Mouse (Mus musculus) kidney, embryonic 16.5 days (tissue): ENCODE results near the gene Fndc8. TPM values are rescaled to one million over a fixed set of nuclear protein-coding genes. Genes with fewer than 3 reads are reported as not detected.

ENCODE experiments used
- ATAC-seq: fragments of 200-750 bp; cut with Nextera tagmentation; 2 replicates; pipeline ENCODE4 v1.8.0; 2017; ENCODE audit warnings: moderate TSS enrichment; ENCODE audit not compliant: low FRiP score, low TSS enrichment
- H3K27ac ChIP-seq: fragments of 300-500 bp; sonication (generic); 2 replicates; pipeline ENCODE4 v1.5.1; 2014; ENCODE audit warnings: low read length
- H3K27me3 ChIP-seq: fragments of 300-500 bp; sonication (generic); 2 replicates; pipeline ENCODE4 v1.6.1; 2014; ENCODE audit warnings: low read length, control low read depth, mixed read lengths; ENCODE audit not compliant: insufficient read depth
- H3K36me3 ChIP-seq: fragments of 300-500 bp; sonication (generic); 2 replicates; pipeline ENCODE4 v1.6.1; 2014; ENCODE audit warnings: low read length, control low read depth, mixed read lengths; ENCODE audit not compliant: insufficient read depth
- H3K4me1 ChIP-seq: fragments of 300-500 bp; sonication (generic); 2 replicates; pipeline ENCODE4 v1.6.1; 2014; ENCODE audit warnings: low read length, control low read depth, mixed read lengths; ENCODE audit not compliant: insufficient read depth
- H3K4me2 ChIP-seq: fragments of 300-500 bp; sonication (generic); replicated peaks from 2 replicates; pipeline ENCODE4 v1.6.1; 2014; ENCODE audit warnings: low read depth, low read length
- H3K4me3 ChIP-seq: fragments of 300-500 bp; sonication (generic); 2 replicates; pipeline ENCODE4 v1.5.1; 2014; ENCODE audit warnings: mild to moderate bottlenecking, low read length
- H3K9ac ChIP-seq: fragments of 300-500 bp; sonication (generic); replicated peaks from 2 replicates; pipeline ENCODE4 v1.6.1; 2014; ENCODE audit warnings: low read length
- H3K9me3 ChIP-seq: fragments of 300-500 bp; sonication (generic); 2 replicates; pipeline ENCODE4 v1.6.1; 2016; ENCODE audit warnings: low read length, control low read depth
- WGBS: fragments of 180-500 bp; shearing (Covaris S2); extraction: QIAGEN DNeasy Blood & Tissue Kit; methylation state at CpG from one replicate; pipeline ENCODE4 v1.1.7; 2014; 5-methylcytosine and 5-hydroxymethylcytosine counted together
- polyA plus RNA-seq: library from polyadenylated mRNA; unstranded; fragments of >200 nt; fragmentation: Nextera tagmentation; extraction: Ambion mirVana; gene quantifications from 2 replicates; pipeline ENCODE4 v1.2.1, GENCODE M21; 2015

The Fndc8 gene
- polyA plus RNA-seq, 1 experiment from 2014 or later: 0.51 TPM

- H3K27me3 ChIP-seq: peaks cover 6% of the 10 kb centered on the region; the same call in 1 of the 2 replicates
- no peak overlapping the region for H3K4me3 ChIP-seq
- H3K4me2 ChIP-seq: no peak overlapping the region
- no peaks in the 10 kb centered on the region for H3K9me3 ChIP-seq
- no peaks in the 10 kb centered on the region for H3K36me3 ChIP-seq
- 85% methylated on average over 3 of the region's 3 CpGs for WGBS
- no peak overlapping the region for H3K9ac ChIP-seq
- ATAC-seq: no peak
- H3K27ac ChIP-seq: no peak overlapping the region
- H3K4me1 ChIP-seq: peaks cover 17% of the 10 kb centered on the region
These were observed 5.4 kb upstream of the Fndc8 start for GRCm38 (mm10) chr11:82886559-82886958.

GRCm38 (mm10) chr11:82888491-82888946 lies 3.4 kb upstream of the Fndc8 start:
- 49% methylated on average over 10 of the region's 10 CpGs for WGBS
- peaks cover 8% of the 10 kb centered on the region; the same call in 1 of the 2 replicates for H3K27me3 ChIP-seq
- H3K9me3 ChIP-seq: no peaks in the 10 kb centered on the region
- peak overlapping the region; percentile 42; the same call in 1 of the 2 replicates for H3K9ac ChIP-seq
- H3K4me3 ChIP-seq: 0 out of 2 replicates have a peak overlapping the region, but pooled peaks have one; percentile 67
- H3K4me2 ChIP-seq: peak overlapping the region; percentile 79; the same call in 1 of the 2 replicates
- H3K36me3 ChIP-seq: no peaks in the 10 kb centered on the region
- peak; percentile 26; the same call in 1 of the 2 replicates for ATAC-seq
- H3K4me1 ChIP-seq: peaks cover 17% of the 10 kb centered on the region
- no peak overlapping the region for H3K27ac ChIP-seq

GRCm38 (mm10) chr11:82889524-82890341 lies 2.2 kb upstream of the Fndc8 start:
- H3K27ac ChIP-seq: peak overlapping the region; percentile 52
- H3K4me1 ChIP-seq: peaks cover 17% of the 10 kb centered on the region
- H3K27me3 ChIP-seq: peaks cover 8% of the 10 kb centered on the region; the same call in 1 of the 2 replicates
- H3K9me3 ChIP-seq: no peaks in the 10 kb centered on the region
- peak overlapping the region; percentile 80 for H3K9ac ChIP-seq
- peak overlapping the region; percentile 79 for H3K4me2 ChIP-seq
- 7% methylated on average over 31 of the region's 31 CpGs for WGBS
- ATAC-seq: peak; percentile 47
- no peaks in the 10 kb centered on the region for H3K36me3 ChIP-seq
- peak overlapping the region; percentile 67 for H3K4me3 ChIP-seq

GRCm38 (mm10) chr11:82890342-82890762 lies 1.6 kb upstream of the Fndc8 start, which contains the start of gene Rad51d:
TSS of gene Rad51d (minus strand) at chr11:82890614.
- peak within 1 kb of the TSS; percentile 67 for H3K4me3 ChIP-seq
- peaks cover 8% of the 10 kb centered on the region; the same call in 1 of the 2 replicates for H3K27me3 ChIP-seq
- peak within 1 kb of the TSS; percentile 52 for H3K27ac ChIP-seq
- peak; percentile 93 for ATAC-seq
- no peaks in the 10 kb centered on the region for H3K9me3 ChIP-seq
- H3K4me2 ChIP-seq: peak within 1 kb of the TSS; percentile 79
- H3K4me1 ChIP-seq: peaks cover 17% of the 10 kb centered on the region
- WGBS: 0% methylated on average over 26 of the region's 26 CpGs
- H3K36me3 ChIP-seq: no peaks in the 10 kb centered on the region
- peak within 1 kb of the TSS; percentile 80 for H3K9ac ChIP-seq

- H3K9me3 ChIP-seq: no peaks in the 10 kb centered on the region
- H3K9ac ChIP-seq: no peak overlapping the region
- H3K27ac ChIP-seq: no peak overlapping the region
- no peaks in the 10 kb centered on the region for H3K4me1 ChIP-seq
- ATAC-seq: no peak
- H3K36me3 ChIP-seq: peaks cover 30% of the 10 kb centered on the region
- H3K4me2 ChIP-seq: no peak overlapping the region
- no peak overlapping the region for H3K4me3 ChIP-seq
- no peaks in the 10 kb centered on the region for H3K27me3 ChIP-seq
- 76% methylated on average over 10 of the region's 10 CpGs for WGBS
These were observed 5.6 kb downstream of the Fndc8 start for GRCm38 (mm10) chr11:82897478-82897877.

- Histone ChIP-seq H3K36me3 (peaks cover 53% of the 10 kb centered on the region), H3K4me3 (no peak overlapping the region), H3K27me3 (no peaks in the 10 kb centered on the region), H3K9ac (no peak overlapping the region), H3K27ac (no peak overlapping the region), H3K9me3 (no peaks in the 10 kb centered on the region), H3K4me1 (no peaks in the 10 kb centered on the region), H3K4me2 (no peak overlapping the region)
- no peak for ATAC-seq
- 97% methylated on average over 5 of the region's 5 CpGs for WGBS
These were observed 7.8 kb downstream of the Fndc8 start for GRCm38 (mm10) chr11:82899720-82900119.

- 0 out of 2 replicates have a peak, but pooled peaks cover 1% of the 10 kb centered on the region for H3K4me1 ChIP-seq
- H3K9me3 ChIP-seq: no peaks in the 10 kb centered on the region
- no peak overlapping the region for H3K27ac ChIP-seq
- ATAC-seq: no peak
- no peak overlapping the region for H3K9ac ChIP-seq
- no peak overlapping the region for H3K4me3 ChIP-seq
- 95% methylated on average over 20 of the region's 20 CpGs for WGBS
- H3K27me3 ChIP-seq: no peaks in the 10 kb centered on the region
- H3K4me2 ChIP-seq: no peak overlapping the region
- H3K36me3 ChIP-seq: peaks cover 72% of the 10 kb centered on the region
These were observed 9.8 kb downstream of the Fndc8 start for GRCm38 (mm10) chr11:82901606-82902310.

- no peak overlapping the region for H3K4me2 ChIP-seq
These were observed 13.0 kb downstream of the Fndc8 start for GRCm38 (mm10) chr11:82904952-82905351.

GRCm38 (mm10) chr11:82905816-82906215 lies 13.9 kb downstream of the Fndc8 start:
- Histone ChIP-seq H3K4me3 (no peak overlapping the region), H3K4me2 (no peak overlapping the region), H3K36me3 (peaks cover 57% of the 10 kb centered on the region), H3K4me1 (peaks cover 11% of the 10 kb centered on the region), H3K27ac (no peak overlapping the region), H3K27me3 (no peaks in the 10 kb centered on the region), H3K9ac (no peak overlapping the region), H3K9me3 (no peaks in the 10 kb centered on the region)
- 94% methylated on average over 5 of the region's 5 CpGs for WGBS
- no peak for ATAC-seq

More at GRCm38 (mm10) chr11:82904952-82905351, 13.0 kb downstream of the Fndc8 start:
- peaks cover 66% of the 10 kb centered on the region for H3K36me3 ChIP-seq
- H3K27ac ChIP-seq: no peak overlapping the region
- peaks cover 11% of the 10 kb centered on the region for H3K4me1 ChIP-seq
- H3K4me3 ChIP-seq: no peak overlapping the region
- no peak overlapping the region for H3K9ac ChIP-seq
- 64% methylated on average over 8 of the region's 8 CpGs for WGBS
- ATAC-seq: no peak
- H3K27me3 ChIP-seq: no peaks in the 10 kb centered on the region
- H3K9me3 ChIP-seq: no peaks in the 10 kb centered on the region
